Mouse (Mus musculus) heart, embryonic 12.5 days (tissue): ENCODE measurements around the gene 1810055G02Rik. TPM values are rescaled to one million over a fixed set of nuclear protein-coding genes. Genes with fewer than 3 reads are reported as not detected.
A peak's percentile ranks its signal among the peaks of the same experiment; 100 is the strongest.

ENCODE experiments used
- ATAC-seq: fragments of 200-750 bp; cut with Nextera tagmentation; 2 replicates; pipeline ENCODE4 v1.8.0; 2017; ENCODE audit warnings: moderate TSS enrichment, moderate library complexity; ENCODE audit not compliant: insufficient number of reproducible peaks, low FRiP score
- H3K27ac ChIP-seq: fragments of 300-500 bp; sonication (generic); 2 replicates; pipeline ENCODE4 v1.5.1; 2016; ENCODE audit warnings: mild to moderate bottlenecking, moderate library complexity; ENCODE audit not compliant: poor library complexity, severe bottlenecking
- H3K27me3 ChIP-seq: fragments of 300-500 bp; sonication (generic); replicated peaks from 2 replicates; pipeline ENCODE4 v1.6.1; 2016; ENCODE audit warnings: mild to moderate bottlenecking, moderate library complexity
- H3K36me3 ChIP-seq: fragments of 300-500 bp; sonication (generic); 2 replicates; pipeline ENCODE4 v1.6.1; 2016; ENCODE audit warnings: mild to moderate bottlenecking, moderate library complexity
- H3K4me1 ChIP-seq: fragments of 300-500 bp; sonication (generic); replicated peaks from 2 replicates; pipeline ENCODE4 v1.6.1; 2016; ENCODE audit warnings: mild to moderate bottlenecking
- H3K4me2 ChIP-seq: fragments of 300-500 bp; sonication (generic); 2 replicates; pipeline ENCODE4 v1.6.1; 2016; ENCODE audit warnings: mild to moderate bottlenecking, moderate library complexity
- H3K4me3 ChIP-seq: fragments of 300-500 bp; sonication (generic); 2 replicates; pipeline ENCODE4 v1.5.1; 2016; ENCODE audit warnings: mild to moderate bottlenecking
- H3K9ac ChIP-seq: fragments of 300-500 bp; sonication (generic); 2 replicates; pipeline ENCODE4 v1.6.1; 2016; ENCODE audit warnings: mild to moderate bottlenecking, moderate library complexity
- H3K9me3 ChIP-seq: fragments of 300-500 bp; sonication (generic); replicated peaks from 2 replicates; pipeline ENCODE4 v1.6.1; 2016; ENCODE audit warnings: mild to moderate bottlenecking, moderate library complexity
- WGBS: fragments of 180-500 bp; shearing (Covaris S2); methylation state at CpG from one replicate; pipeline ENCODE4 v1.1.7; 2016; 5-methylcytosine and 5-hydroxymethylcytosine counted together
- polyA plus RNA-seq: library from polyadenylated mRNA; unstranded; fragments of >200 nt; fragmentation: Nextera tagmentation; extraction: Ambion mirVana; gene quantifications from 2 replicates; pipeline ENCODE4 v1.2.1, GENCODE M21; 2016

Gene 1810055G02Rik
- 25.7 and 26.7 TPM in 2 replicates for polyA plus RNA-seq

DNA sequence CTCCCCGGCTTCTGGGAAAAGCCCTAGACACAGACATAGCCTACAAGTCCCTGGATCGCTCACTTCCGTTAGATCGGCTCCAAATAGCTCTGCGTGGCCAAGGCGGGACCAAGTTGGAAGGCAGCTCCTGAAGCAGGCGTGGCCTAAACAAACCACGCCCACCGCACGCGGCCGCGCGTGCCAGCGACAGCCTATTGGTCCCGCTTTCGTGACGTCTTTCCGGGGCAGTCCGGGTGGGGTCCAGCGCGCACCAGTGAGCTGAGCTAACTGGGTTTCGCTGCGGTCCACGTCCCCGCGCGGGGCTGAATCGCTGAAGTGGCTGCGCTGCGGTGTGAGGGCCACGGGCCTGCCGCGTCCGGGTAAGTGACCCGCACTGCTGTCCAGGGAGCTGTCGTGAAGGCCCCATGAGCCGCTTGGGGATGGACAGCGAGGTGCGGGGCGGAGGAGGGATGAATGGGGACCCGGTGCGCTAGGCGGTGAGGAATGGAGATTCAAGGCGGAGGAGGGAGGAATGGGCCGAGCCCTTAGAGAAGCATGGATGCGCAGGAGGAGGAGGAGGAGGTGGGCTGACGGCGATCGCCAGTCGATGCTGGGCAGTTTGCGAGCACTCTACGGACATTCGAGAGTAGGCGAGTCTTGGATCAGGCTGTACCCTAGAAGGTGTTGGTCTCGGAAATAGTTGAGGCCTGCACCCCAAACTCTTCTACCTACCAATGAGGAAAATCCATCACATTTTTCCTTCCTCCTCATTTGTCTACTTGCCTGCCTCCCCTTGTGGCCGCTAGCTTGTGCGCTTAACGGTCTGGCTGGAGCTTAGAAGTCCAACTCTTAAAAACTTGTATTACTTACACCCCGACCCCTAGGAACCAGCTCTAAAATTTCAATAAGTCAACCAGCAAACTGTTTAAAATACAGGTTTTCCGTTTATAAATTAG lies at the start of gene 1810055G02Rik:
TSS of gene 1810055G02Rik (plus strand) at position 216 of the 935 bp plus-strand sequence.
- Histone ChIP-seq H3K36me3 (no peaks in the 10 kb centered on the region), H3K9ac (peak within 1 kb of the TSS; percentile 81), H3K27me3 (no peaks in the 10 kb centered on the region), H3K27ac (peak within 1 kb of the TSS; percentile 68), H3K9me3 (no peaks in the 10 kb centered on the region), H3K4me3 (peak within 1 kb of the TSS; percentile 75), H3K4me1 (peaks cover 9% of the 10 kb centered on the region), H3K4me2 (peak within 1 kb of the TSS; percentile 78)
- under 1% methylated on average over 61 of the region's 61 CpGs for WGBS
- peak; percentile 98 for ATAC-seq

- peak overlapping the region; percentile 9; the same call in 1 of the 2 replicates for H3K27ac ChIP-seq
- no peaks in the 10 kb centered on the region for H3K36me3 ChIP-seq
- H3K4me1 ChIP-seq = peaks cover 58% of the 10 kb centered on the region
- no peaks in the 10 kb centered on the region for H3K9me3 ChIP-seq
- no peak for ATAC-seq
- 43% methylated on average over 5 of the region's 5 CpGs for WGBS
- 0 out of 2 replicates have a peak overlapping the region, but pooled peaks have one; percentile 1 for H3K4me2 ChIP-seq
- no peaks in the 10 kb centered on the region for H3K27me3 ChIP-seq
- no peak overlapping the region for H3K9ac ChIP-seq
- no peak overlapping the region for H3K4me3 ChIP-seq
Measured at GRCm38 (mm10) chr19:3665510-3665909, 42.6 kb upstream of the 1810055G02Rik start.

DNA sequence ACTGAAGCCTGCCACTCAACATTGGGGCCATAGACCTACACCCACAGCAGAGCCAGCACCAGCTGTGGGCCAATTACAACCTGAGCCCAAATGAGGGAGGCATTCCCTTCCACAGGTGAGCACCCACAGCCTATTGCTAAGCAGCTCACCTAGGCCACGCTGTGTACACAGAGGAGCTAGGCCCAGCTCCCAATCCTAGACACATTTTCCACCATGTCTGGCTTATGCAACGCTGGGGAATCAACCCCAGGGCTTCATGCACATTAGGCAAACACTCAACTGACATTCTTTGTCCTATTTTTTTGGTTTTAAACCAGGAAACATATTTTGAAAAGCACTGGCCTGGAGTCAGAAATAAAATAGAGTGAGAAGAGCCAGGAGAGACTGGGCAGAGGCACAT lies 41.5 kb upstream of the 1810055G02Rik start:
- 83% methylated on average over 2 of the region's 2 CpGs for WGBS
- peaks cover 59% of the 10 kb centered on the region for H3K4me1 ChIP-seq

GRCm38 (mm10) chr19:3667155-3667895 lies 40.8 kb upstream of the 1810055G02Rik start:
- no peaks in the 10 kb centered on the region for H3K9me3 ChIP-seq
- no peak for ATAC-seq
- 63% methylated on average over 6 of the region's 6 CpGs for WGBS
- H3K27me3 ChIP-seq = no peaks in the 10 kb centered on the region
- no peak overlapping the region for H3K4me3 ChIP-seq
- peaks cover 59% of the 10 kb centered on the region for H3K4me1 ChIP-seq
- H3K36me3 ChIP-seq = peaks cover 6% of the 10 kb centered on the region
- H3K4me2 ChIP-seq = no peak overlapping the region
- no peak overlapping the region for H3K27ac ChIP-seq
- no peak overlapping the region for H3K9ac ChIP-seq

More for the DNA sequence above, 41.5 kb upstream of the 1810055G02Rik start:
- no peaks in the 10 kb centered on the region for H3K36me3 ChIP-seq
- ATAC-seq = no peak
- no peak overlapping the region for H3K4me2 ChIP-seq
- no peak overlapping the region for H3K9ac ChIP-seq
- no peak overlapping the region for H3K27ac ChIP-seq
- H3K4me3 ChIP-seq = no peak overlapping the region
- H3K9me3 ChIP-seq = no peaks in the 10 kb centered on the region
- H3K27me3 ChIP-seq = no peaks in the 10 kb centered on the region

GRCm38 (mm10) chr19:3667979-3668378 lies 40.1 kb upstream of the 1810055G02Rik start:
- Histone ChIP-seq H3K27ac (no peak overlapping the region), H3K36me3 (peaks cover 13% of the 10 kb centered on the region), H3K4me2 (no peak overlapping the region), H3K27me3 (no peaks in the 10 kb centered on the region), H3K9me3 (peaks cover 4% of the 10 kb centered on the region; the same call in 1 of the 2 replicates), H3K4me1 (peaks cover 59% of the 10 kb centered on the region), H3K9ac (no peak overlapping the region), H3K4me3 (no peak overlapping the region)
- ATAC-seq = no peak
- WGBS = 74% methylated on average over 11 of the region's 11 CpGs

DNA sequence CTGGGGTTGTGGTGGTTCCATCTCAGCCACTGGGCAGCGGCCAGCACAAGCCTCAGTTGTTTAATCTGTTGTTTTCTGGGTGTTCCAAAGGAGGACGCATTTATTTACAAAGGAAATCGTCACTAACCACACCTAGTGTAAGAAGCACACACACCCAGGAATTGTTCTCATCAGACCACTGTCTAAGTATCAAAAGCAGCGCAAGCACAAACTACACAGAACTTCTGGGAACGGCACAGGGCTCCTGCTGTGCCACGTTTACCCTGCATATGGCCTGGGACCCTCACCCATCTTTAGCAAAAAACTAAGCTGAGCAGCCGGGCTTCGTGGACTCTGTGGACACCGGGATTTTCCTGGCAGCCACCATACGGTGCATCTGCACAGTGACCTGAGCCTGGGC lies 39.5 kb upstream of the 1810055G02Rik start:
- H3K27me3 ChIP-seq = no peaks in the 10 kb centered on the region
- no peak overlapping the region for H3K4me3 ChIP-seq
- peak overlapping the region; percentile 48; the same call in 1 of the 2 replicates for H3K27ac ChIP-seq
- ATAC-seq = no peak
- no peak overlapping the region for H3K4me2 ChIP-seq
- WGBS = 73% methylated on average over 10 of the region's 10 CpGs
- H3K9me3 ChIP-seq = peaks cover 8% of the 10 kb centered on the region
- H3K36me3 ChIP-seq = peaks cover 18% of the 10 kb centered on the region
- H3K4me1 ChIP-seq = peaks cover 59% of the 10 kb centered on the region
- H3K9ac ChIP-seq = no peak overlapping the region

- H3K27ac ChIP-seq = peak overlapping the region; percentile 48; the same call in 1 of the 2 replicates
- H3K36me3 ChIP-seq = peaks cover 18% of the 10 kb centered on the region
- H3K9me3 ChIP-seq = peaks cover 8% of the 10 kb centered on the region
- ATAC-seq = no peak
- peak overlapping the region; percentile 19 for H3K4me2 ChIP-seq
- H3K4me1 ChIP-seq = peaks cover 60% of the 10 kb centered on the region
- 52% methylated on average over 13 of the region's 13 CpGs for WGBS
- H3K27me3 ChIP-seq = no peaks in the 10 kb centered on the region
- H3K4me3 ChIP-seq = no peak overlapping the region
- H3K9ac ChIP-seq = no peak overlapping the region
Measured at GRCm38 (mm10) chr19:3669100-3669499, 39.0 kb upstream of the 1810055G02Rik start.

GRCm38 (mm10) chr19:3673149-3673548 lies 34.9 kb upstream of the 1810055G02Rik start:
- Histone ChIP-seq H3K36me3 (peaks cover 18% of the 10 kb centered on the region), H3K9ac (no peak overlapping the region), H3K4me3 (no peak overlapping the region), H3K4me1 (peaks cover 30% of the 10 kb centered on the region), H3K27me3 (no peaks in the 10 kb centered on the region), H3K27ac (no peak overlapping the region), H3K9me3 (peaks cover 8% of the 10 kb centered on the region), H3K4me2 (no peak overlapping the region)
- no peak for ATAC-seq
- 89% methylated on average over 2 of the region's 2 CpGs for whole genome bisulfite sequencing

DNA sequence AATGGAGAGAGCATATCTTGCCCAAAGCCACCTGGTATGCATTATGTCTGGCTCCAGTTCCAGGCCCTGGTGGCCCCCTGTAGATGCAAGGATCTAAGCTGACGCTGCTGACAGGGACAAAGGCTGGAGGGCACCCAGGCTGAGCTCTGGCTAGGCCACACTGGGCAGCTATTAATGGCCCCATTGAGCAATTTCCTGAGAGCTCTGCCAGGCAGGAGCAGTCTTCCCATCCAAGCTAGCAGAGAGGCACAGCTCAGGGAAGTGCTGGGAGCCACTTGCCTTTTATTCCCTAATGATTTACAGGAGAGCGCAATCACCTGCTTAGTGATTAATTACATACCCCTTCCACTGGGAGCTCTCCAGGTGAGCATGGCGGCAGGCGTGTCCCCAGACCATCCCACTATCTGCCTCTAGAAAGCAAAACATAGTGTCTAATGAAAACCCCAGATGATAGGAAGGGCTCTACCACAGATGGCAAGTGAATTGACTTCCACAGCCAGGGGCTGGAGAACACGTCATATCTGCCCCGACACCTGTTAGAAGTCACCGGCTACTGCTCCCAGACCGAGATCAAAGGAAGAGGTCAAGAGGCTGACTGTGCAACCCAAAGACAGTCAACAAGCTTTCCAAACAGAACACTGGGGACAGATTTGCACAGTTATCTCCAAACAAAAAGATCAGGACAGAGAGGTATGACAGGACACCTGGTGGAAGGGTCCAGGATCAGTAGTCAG lies 33.8 kb upstream of the 1810055G02Rik start:
- no peak overlapping the region for H3K4me2 ChIP-seq
- no peaks in the 10 kb centered on the region for H3K27me3 ChIP-seq
- H3K36me3 ChIP-seq = peaks cover 18% of the 10 kb centered on the region
- H3K9me3 ChIP-seq = peaks cover 8% of the 10 kb centered on the region
- H3K4me1 ChIP-seq = peaks cover 18% of the 10 kb centered on the region
- H3K9ac ChIP-seq = no peak overlapping the region
- H3K4me3 ChIP-seq = no peak overlapping the region
- WGBS = 80% methylated on average over 8 of the region's 8 CpGs
- H3K27ac ChIP-seq = no peak overlapping the region
- ATAC-seq = no peak

DNA sequence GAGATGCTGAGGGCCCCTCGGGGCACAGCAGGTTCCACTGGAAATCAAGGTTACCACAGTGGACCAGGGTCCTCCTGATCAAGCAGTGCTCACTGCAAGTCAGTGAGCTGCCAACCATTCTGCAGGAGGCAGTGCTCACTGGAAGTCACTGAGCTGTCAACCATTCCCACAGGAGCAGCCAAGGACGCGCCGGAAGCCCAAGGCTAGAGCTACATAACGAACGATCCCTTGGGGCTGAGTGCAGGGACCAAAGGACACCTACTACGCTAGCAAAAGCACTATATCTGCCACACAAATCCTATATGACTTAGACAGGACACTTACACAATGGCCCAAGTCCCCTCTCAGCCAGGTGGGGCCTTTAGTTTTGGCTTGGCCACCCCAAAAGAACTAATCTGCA lies 27.4 kb upstream of the 1810055G02Rik start:
- H3K27ac ChIP-seq = no peak overlapping the region
- peaks cover 44% of the 10 kb centered on the region for H3K4me1 ChIP-seq
- H3K9me3 ChIP-seq = no peaks in the 10 kb centered on the region
- ATAC-seq = no peak
- 0 out of 2 replicates have a peak overlapping the region, but pooled peaks have one; percentile 24 for H3K9ac ChIP-seq
- no peak overlapping the region for H3K4me3 ChIP-seq
- H3K27me3 ChIP-seq = no peaks in the 10 kb centered on the region
- H3K4me2 ChIP-seq = no peak overlapping the region
- WGBS = 83% methylated on average over 7 of the region's 7 CpGs
- H3K36me3 ChIP-seq = no peaks in the 10 kb centered on the region
